In genomic region chr2:17117292-17117691, GRCm38 (mm10) we compare ENCODE assay signal across 17 mouse cellular contexts.
"Had no signal": no experiment of that assay in that cellular context is flagged by ENCODE, and none has a peak within 500 bp of the region (broad histone marks: within the 10 kb centered on the region; RNA-seq: fewer than 3 reads in every experiment).

No protein-coding gene starts in this region.

- ATAC-seq: liver, embryonic 12.5 days; midbrain, embryonic 13.5 days; midbrain, embryonic 15.5 days had no signal

- H3K36me3 ChIP-seq: liver, embryonic 12.5 days; midbrain, embryonic 13.5 days; midbrain, embryonic 15.5 days; neural tube, embryonic 12.5 days had no signal

- H3K9me3 ChIP-seq: liver, embryonic 12.5 days; midbrain, embryonic 13.5 days; midbrain, embryonic 15.5 days; neural tube, embryonic 12.5 days had no signal

- H3K4me1 ChIP-seq: liver, embryonic 12.5 days; midbrain, embryonic 13.5 days; midbrain, embryonic 15.5 days; neural tube, embryonic 12.5 days had no signal

- H3K9ac ChIP-seq: liver, embryonic 12.5 days; liver, embryonic 14.5 days; midbrain, embryonic 13.5 days; midbrain, embryonic 15.5 days; neural tube, embryonic 12.5 days had no signal

- H3K4me3 ChIP-seq: liver, embryonic 12.5 days; midbrain, embryonic 13.5 days; midbrain, embryonic 15.5 days; neural tube, embryonic 12.5 days had no signal

- H3K27me3 ChIP-seq: liver, embryonic 12.5 days; midbrain, embryonic 13.5 days; midbrain, embryonic 15.5 days; neural tube, embryonic 12.5 days had no signal

- H3K27ac ChIP-seq: liver, embryonic 12.5 days; liver, embryonic 14.5 days; midbrain, embryonic 13.5 days; midbrain, embryonic 15.5 days; neural tube, embryonic 12.5 days had no signal

- DNase-seq: lung, adult 18-20 months; lung, postnatal 14 days; lung, postnatal 4 days; retina, postnatal 1 day; right cerebral cortex, adult 18-20 months; right cerebral cortex, postnatal 25 days; right cerebral cortex, postnatal 4 days; spleen, adult 18-20 months; thymus, adult 18-20 months; thymus, postnatal 14 days; thymus, postnatal 36 days had no signal

- H3K4me2 ChIP-seq: liver, embryonic 12.5 days; midbrain, embryonic 11.5 days; midbrain, embryonic 13.5 days; midbrain, embryonic 15.5 days; neural tube, embryonic 12.5 days had no signal
